Mouse (Mus musculus): Measurements from ENCODE around the gene Tarsl2.
A peak's percentile ranks its signal among the peaks of the same experiment; 100 is the strongest.

The Tarsl2 gene

DNA sequence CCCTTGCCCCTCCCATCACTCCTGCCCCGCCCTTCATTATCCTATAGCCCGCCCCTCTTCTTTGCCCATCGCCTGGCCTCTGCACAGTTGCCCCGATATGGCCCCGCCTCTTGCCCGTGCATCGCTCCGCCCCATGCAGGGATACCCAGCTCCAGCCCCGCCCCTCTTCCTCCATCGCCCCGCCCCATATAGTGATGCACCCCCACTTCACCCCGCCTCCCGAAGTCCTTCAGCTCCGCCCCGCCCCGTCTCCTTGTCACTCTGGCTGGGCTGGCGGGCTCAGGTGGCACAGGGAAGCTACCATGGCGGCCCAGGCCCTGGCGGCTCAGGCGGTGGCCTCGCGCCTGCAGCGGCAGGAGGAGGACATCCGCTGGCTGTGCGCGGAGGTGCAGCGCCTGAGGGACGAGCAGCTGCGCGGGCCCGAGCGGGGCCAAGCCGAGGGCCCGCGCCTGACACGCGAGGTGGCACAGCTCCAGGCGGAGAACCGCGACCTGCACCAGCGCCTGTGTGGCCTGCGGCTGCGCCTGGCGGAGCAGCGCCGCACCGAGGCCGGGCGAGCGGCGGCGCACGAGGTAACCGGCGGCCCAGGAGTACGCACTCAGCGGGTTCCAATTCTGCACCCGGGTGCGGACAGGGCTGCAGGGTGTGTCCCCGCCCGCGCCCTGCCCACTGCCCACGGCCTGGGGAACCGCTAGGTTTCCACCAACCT is at the start of gene Tarsl2:
Tarsl2 (plus strand) TSS at position 256 of the 709 bp plus-strand sequence.
- peak; percentile 85 to 96 for DNase-seq (ENCODE audit: low spot score in 2 of 2)

DNA sequence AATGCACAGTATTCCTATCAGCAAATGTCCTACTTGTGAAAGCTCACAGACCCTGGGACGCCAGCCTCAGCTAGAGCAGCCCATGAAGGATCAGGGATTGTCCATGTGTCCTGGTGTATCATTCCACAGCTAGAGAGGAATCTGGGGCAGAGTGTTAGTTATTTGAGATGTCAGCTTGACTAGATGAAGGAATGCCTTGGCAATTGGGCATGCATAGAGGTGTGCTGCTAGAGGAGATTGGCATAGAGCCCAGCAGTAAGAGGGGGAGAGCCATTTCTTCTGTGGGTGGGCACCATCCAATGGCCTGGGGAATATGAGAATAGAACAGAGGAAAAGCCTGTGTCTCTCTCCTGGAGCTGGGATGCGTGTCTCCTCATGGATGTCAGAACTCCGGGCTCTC is 38.6 kb upstream of the Tarsl2 start:
- no peak for DNase-seq (ENCODE audit: low spot score in 2 of 2)

DNA sequence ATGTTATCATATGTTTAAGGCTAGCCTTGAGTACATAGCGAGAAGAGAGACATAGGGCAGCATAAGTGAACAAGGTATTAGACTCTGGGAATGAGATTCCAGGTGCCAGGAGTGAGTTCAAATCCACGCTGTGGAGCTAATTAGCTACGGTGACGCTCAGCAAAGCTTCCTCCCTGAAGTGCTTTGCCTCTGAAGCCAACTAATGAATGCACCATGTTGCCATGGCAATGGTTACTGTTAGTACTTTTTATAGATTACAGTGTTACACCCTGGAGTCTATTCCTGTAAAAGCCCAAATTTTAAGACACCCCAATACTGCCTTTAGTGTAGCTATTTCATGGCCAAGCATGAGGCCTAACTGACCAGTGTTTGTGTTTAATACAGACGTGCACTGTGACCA is 37.7 kb upstream of the Tarsl2 start:
- peak; percentile 16 to 25 for DNase-seq (ENCODE audit: low spot score in 2 of 2)

DNA sequence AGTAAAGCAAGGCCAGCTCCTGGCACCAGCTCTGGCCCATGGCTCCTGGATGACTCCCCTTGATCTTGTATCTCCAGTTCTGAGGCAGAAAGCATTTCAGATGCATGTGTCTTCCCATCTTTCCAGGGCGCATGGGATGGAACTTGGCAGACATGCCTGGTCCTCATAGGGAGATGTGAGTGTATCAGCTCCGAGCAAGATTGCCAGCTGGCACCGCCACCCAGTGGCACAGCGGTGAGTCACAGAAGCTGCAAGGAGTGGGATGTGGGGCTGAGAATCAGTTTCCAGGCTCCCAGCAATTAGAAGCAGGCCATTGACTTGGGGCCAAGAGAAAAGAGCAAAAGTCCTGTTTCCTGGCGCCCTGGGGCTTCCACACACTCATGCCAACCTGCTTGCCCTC is 34.5 kb upstream of the Tarsl2 start:
- peak; percentile 49 to 85 for DNase-seq (ENCODE audit: low spot score in 2 of 2)

DNA sequence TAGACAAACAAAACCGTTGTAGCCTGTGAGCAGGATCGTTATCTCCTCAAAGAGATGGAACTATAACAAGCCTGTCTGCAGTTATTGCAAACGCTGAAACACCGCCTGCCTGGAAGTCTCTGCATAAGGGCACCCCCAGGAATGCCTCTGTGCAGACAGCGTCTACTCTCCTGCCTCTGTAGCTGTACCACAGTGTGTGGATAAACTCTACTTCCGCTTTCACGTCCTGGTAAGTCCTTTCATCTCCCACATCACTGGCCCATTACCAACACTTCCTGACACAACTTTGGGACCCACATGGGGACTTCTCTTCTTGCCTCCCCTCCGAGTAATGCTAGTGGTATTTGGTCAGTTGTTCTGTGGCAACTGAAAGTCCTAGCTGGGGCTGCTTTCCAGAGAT is 34.0 kb upstream of the Tarsl2 start:
- DNase-seq (ENCODE audit: low spot score in 2 of 2) = no peak

DNA sequence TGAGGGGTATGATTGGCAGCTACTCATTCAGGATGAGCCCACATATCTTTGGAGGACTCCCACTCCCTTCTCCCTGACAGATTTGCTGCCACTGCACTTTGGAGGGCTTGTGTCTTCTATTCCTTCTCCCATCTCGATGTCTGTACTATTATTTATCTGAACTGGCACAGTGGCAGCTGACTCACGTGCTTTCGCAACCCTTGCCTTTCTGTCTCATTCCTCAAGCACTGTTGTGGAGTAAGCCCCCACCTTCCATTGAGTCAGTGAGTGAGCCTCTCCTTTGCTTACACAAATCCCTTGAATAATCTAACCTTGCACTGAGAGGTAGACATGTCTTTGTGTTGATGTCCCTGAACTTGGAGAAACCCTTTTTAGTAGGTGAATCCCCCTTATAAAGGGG is 33.4 kb upstream of the Tarsl2 start:
- DNase-seq (ENCODE audit: low spot score in 2 of 2) = no peak

DNA sequence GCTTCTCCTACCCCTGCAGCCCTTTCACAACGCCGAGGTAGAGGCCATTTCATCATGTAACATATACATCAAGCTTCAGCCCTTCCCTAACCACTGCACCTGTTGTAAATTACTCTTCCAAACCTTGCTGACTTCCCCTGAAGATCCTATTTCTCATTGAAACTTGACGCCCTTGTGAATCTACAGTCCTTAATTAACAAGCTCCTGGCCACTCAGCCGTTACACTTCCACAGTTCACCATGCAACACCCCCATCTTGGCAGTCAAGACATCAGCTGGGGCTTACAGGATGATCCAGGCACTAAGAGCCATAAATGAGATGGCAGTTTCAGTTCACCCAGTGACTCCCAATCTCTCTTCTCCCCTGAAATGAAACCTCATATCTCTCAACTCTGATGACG is 31.0 kb upstream of the Tarsl2 start:
- no peak for DNase-seq (ENCODE audit: low spot score in 2 of 2)

DNA sequence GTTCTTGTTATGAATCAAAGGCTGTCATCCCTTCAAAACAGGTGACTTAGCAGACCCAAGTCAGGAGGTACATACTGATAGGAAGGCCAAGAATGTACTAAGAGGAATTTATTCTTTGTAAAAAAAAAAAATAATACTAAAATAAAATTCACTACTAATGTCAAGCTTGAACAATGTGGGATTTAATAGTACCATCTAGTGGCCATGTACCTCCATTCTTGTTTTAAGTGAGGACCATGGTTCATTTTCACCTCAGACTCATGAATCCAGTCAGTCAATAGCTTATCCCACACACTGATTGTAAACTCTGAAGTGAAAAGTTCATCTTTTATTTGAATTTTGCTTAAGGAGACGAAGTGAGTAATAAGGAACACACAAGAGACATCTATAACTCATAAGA is 25.9 kb upstream of the Tarsl2 start:
- no peak for DNase-seq (ENCODE audit: low spot score in 2 of 2)

DNA sequence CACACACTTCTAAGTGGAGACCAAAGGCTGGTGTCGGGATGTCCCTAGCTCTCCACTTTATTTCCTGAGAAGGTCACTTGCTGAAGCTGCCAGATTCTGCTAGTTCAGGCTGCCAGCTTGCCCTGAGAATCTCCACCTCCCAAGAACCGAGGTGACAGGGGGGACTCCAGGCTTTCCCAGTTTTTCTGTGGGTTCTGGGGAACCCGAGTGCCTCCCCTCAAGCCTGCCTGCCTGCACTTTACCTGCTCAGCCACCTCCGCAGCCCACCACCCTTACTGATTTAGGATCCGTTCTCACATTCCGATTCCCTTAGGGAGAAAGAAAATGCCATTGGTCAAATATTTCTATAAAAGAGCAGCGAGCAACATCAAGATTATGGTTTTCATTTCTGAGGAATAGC is 24.0 kb upstream of the Tarsl2 start:
- no peak for DNase-seq (ENCODE audit: low spot score in 2 of 2)

DNA sequence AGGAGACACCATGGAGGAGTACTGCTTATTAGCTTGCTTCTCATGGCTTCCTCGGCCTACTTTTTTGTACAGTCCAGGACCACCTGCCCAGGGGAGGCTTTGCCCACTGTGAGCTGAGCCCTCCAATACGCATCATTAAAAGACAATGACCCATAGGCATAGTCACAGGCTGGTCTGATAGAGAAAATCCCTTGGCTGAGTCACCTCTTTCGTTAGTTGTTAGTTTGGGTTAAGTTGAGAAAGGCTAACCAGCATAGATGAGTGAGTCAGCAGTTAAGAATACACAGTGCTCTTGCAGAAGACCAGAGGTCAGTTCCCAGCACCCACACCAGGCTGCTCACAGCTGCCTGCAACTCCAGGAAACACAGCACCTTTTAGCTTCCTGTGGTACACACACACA is 21.4 kb upstream of the Tarsl2 start:
- DNase-seq (ENCODE audit: low spot score in 2 of 2) = no peak

DNA sequence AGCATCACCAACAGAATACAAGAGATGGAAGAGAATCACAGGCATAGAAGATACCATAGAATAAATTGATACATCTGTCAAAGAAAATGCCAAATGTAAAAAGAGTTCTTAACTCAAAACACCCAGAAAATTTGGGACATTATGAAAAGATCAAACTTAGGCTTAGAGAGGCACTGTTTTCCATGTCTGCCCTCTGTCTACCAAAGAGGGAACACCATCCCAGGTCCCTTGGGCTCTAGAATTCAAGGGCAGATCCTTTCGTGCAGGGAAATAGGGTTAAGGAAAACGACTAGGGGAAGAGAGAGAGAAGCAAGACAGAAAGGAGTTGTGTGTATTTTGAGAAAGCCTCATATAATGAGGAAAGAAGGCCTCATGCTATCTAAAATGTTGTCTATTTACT is 19.2 kb upstream of the Tarsl2 start:
- no peak for DNase-seq (ENCODE audit: low spot score in 2 of 2)

DNA sequence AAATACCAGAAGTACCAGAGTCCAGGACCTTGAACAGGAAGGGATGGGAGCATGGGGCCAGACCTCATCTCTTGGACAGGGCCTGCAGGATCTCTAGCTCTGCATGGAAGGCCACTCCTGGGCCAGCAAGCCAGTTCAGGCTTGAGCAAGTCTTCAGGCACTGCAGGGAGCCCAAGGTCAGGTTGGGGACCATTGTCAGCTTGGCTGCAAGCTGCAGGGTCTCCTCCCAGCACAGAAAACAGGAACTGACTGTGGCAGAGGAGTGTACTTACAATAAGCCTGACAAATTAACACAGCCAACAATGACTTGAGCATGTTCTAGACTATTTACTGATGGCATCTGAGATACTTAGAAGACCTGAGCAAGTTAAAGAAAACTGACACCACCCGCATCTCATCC is 14.9 kb upstream of the Tarsl2 start:
- DNase-seq (ENCODE audit: low spot score in 2 of 2) = no peak

DNA sequence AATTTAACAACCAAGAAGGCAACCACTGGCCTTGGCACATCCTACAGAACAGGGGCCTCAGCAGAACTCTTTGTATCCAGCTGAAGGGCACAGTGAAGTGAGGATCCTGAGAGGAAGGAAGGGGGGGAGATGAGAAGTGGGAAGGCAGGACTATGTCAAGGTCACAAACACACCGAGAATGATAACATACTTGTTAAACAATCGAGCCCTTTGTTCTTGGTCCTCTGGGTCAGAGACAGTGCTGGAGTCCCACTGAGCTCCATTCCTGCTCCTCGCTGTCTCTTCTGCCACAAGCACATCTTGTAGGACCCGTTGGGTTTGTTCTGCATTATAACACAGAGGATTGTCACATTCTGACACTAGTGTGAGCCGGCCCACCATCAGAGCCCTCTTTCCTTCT is 14.0 kb upstream of the Tarsl2 start:
- DNase-seq (ENCODE audit: low spot score in 2 of 2) = no peak

DNA sequence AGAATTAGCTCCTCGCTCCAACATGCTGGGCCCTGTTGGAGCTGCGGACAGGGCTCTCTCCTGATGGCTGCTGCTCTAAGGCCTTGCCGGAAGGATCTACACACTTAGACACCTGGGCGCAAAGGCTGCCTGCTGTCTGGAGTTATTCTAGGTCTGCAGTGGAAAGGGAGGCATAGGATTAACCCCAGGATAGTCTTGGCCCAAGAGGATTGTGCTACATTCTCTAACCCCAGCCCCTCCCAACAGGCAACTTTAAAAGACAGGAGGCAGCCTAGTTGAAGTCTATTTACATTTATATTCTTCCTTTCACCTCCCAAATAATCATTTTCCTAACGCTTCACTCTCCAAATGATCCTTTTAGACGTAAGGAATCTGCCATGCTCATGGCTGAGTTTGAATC is 8.9 kb upstream of the Tarsl2 start:
- DNase-seq (ENCODE audit: low spot score in 2 of 2) = no peak

DNA sequence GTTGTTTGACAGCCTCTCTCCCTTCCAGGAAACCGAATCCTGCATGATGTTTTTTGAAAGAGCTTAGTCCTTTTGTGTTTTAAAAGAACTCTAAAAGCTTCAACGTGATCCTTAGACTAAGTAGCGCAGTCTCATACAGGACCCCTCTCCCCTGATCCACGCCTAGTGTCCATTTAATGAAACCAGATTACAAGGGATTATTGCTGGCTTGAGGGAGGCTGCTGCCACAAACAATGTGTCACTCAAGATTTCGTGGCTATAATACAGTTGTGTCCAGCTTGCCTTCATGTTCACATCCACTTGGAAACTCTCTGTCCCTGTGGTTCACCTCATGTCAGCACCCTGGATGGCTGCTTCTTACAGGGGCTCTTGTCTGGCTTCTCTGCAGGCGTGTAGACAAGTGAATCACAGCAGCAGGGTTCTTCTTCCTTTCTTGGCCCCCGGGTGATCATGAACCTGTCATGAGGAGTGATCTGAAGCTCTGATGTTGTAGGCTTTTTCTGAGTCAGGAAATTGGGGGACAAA is 8.3 kb upstream of the Tarsl2 start:
- DNase-seq (ENCODE audit: low spot score in 2 of 2) = no peak

DNA sequence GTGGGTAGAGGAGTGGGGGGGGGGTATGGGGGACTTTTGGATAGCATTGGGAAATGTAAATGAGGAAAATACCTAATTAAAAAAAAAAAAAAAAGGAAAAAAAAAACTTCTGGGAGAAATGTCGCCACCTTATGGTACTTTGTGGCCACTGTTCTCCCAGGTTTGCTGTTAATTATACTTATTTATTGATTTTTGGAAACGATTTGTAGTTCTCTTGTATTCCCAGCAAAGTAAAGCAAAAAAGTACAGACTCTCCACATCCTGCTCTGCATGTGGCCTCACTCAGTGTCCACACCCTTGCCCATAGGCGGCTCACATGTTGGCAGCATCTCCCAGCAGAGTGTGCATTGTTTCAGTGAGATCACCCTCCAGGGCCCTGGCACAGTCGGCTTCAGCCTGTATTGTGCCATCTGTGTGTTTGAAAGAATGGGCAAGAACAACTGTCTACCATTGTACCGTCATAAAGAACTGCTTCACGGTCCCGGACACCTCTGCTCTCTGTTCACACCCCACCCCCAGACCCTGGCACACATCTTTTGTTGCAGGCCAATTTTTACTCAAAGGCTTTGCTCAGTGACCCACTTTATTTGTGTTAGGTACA is 6.4 kb upstream of the Tarsl2 start:
- peak in 1 of 2 experiments; percentile 28 for DNase-seq (ENCODE audit: low spot score in 2 of 2)

DNA sequence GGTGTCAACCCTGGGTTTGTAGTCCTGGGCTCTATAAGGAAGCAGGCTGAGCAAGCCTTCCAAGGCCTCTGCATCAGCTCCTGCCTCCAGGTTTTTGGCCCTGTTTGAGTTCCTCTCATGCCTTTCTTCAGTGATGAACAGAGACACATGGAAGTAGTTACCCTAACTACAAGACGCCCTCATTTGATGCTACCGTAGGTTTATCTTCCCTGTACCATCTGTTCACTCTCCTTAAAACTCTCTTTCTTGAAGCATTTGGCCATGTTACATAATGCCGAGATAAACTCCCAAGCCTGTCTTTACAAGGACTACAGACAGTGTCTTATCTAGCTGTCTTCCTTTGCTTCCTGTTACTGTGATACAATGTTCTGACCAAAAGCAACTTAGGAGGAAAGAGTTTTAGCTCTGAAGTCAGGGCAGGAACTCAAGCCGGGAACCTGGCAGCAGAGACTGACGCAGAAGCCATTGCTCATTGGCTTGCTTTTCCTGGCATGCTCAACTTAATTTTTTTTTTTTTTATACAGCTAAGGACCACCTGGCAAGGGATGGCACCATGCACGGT is 4.8 kb upstream of the Tarsl2 start:
- DNase-seq (ENCODE audit: low spot score in 2 of 2) = peak in 1 of 2 experiments; percentile 59

DNA sequence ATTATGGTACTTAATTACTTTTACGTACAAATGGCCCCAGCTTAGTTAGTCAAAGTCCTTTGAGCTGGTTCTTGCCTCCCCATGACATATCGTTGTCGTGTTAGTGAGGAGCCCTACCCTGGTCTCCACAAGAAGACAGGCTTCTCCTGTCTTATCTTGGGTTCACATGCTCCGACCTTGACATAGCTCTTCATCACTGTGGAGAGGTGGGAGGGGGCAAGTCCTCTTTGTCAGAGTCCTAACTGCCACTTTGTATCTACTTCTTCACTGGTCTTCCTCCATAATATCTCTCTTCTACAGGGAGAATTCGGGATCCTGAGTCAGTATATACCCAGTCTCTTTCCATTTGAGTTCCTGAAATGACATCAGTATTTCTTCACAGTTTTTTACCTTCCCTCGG is 4.0 kb upstream of the Tarsl2 start:
- DNase-seq (ENCODE audit: low spot score in 2 of 2) = no peak

DNA sequence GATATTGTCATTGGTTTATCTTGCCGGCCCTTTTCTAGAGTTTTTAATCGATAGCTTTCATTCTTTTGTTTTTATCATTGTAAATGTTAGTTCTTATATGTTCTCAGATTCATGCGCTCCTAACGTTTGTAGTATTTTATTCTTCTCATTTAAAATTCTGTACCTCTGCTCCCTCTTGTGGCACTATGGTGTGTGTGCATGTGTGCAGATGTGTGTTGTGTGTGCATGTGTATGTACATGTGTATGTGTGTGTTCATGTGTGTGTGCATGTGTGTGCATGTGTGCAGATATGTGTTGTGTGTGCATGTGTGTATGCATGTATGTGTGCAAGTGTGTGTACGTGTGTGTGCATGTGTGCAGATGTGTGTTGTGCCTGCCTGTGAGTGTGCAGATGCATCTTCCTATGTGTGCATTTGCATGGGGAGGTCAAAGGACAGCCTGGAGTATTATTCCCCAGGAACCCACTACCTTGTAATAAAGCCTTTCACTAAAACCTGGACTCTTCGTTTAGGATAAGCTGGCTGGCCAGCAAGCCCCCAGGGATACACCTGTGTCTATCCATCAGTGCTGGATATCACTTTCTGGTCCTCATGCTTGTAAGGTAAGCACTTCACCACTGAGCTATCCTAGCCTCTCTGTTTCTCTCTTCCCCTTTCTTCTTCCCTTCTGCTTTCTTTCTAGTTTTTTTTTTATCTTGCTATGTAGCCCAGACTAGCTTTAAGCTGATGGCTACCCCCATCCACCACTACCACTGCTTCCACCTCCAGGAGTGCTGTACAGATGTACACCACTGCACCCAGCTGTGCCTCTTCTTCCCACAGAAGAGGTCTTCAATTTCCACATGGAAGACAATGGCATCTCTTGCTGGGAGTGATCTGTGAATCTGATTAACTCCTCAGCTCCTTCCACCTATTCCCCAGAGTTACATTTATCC is 2.1 kb upstream of the Tarsl2 start:
- no peak for DNase-seq (ENCODE audit: low spot score in 2 of 2)

DNA sequence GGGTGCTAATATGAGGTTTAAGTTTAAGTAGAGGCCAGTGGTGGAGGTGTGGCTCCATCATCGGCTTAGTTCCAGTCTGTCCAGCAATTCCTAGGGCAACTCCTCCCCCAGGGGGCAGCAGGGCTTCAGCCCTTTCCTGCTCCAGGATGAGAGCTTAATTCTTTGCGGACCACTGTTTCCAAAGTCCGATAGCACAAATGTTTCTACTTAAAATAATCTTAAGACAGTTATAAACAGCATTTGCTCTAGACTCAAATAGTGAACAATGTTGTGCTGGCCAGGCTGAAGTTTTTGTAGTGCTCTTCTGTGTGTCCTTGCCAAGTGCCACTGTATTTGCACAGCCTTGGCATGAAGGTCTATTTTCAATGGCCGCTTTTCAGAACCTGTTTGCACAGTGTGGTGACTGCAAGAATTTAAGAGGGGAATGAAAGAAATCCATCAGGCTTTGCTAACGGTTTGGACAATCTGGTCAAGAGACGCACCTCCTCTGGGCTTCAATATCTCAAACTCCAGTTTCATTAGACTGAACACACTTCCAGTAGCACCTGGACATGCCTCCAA is 757 bp upstream of the Tarsl2 start:
- no peak for DNase-seq (ENCODE audit: low spot score in 2 of 2)

DNA sequence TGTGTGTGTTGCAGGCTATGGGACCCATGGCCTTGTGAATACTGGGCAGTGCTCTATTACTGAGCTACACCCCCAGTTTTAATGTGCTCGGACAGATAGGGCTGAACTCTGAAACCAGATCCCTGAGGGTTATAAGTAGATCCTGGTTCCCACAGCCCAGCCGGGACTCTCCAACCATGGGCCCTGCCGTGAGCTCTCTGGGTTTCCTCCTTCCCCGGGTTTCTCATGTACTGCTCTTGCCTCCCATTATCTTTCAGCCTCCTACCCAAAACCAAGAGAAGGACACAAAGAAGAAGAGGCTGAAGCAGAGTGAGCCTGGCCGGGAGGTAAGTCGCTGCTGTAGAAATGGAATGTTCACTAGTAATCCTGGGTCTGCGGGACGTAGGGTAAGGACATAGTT is 1.3 kb downstream of the Tarsl2 start:
- no peak for DNase-seq (ENCODE audit: low spot score in 2 of 2)

DNA sequence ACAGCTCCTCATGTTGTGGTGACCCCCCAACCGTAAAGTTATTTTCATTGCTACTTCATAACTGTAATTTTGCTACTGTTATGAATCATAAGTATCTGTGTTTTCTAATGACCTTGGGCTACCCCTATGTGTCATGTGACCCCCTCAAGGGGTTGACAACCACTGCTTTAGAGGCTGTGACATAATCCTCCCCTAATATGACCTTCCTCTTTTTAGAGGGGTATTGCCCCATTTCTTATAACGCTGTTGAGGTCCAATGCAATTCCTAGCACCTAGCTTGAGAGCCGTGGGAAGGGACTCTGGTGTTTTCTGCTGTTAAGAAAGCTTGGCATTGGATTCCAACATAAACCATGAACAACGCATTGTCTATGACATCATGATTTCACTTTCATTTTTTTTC is 6.0 kb downstream of the Tarsl2 start:
- no peak for DNase-seq (ENCODE audit: low spot score in 2 of 2)
